Mouse (Mus musculus): ENCODE results near the gene Rpp30. TPM values are rescaled to one million over a fixed set of nuclear protein-coding genes. Genes with fewer than 3 reads are reported as not detected.

The Rpp30 gene
- polyA plus RNA-seq (2014; fragmentation: Illumina TruSeq; extraction: RNeasy Lipid Tissue Mini Kit (QIAGEN cat#74804); ENCODE audit: low read depth, low replicate concordance): 40.5 TPM

GRCm38 (mm10) chr19:36083262-36084225 lies at the start of gene Rpp30:
TSS of gene Rpp30 (plus strand) at chr19:36083716.

GRCm38 (mm10) chr19:36057231-36057811 lies 26.2 kb upstream of the Rpp30 start, which contains the start of gene Htr7:
TSS of gene Htr7 (minus strand) at chr19:36057507.

GRCm38 (mm10) chr19:36119783-36120471 lies 36.4 kb downstream of the Rpp30 start, which contains the start of gene Ankrd1:
TSS of gene Ankrd1 (minus strand) at chr19:36120099.

Other genes starting within 250 kb of the Rpp30 start
- gene Htr7, start 26.2 kb upstream of the Rpp30 start, polyA plus RNA-seq (2014; fragmentation: Illumina TruSeq; extraction: RNeasy Lipid Tissue Mini Kit (QIAGEN cat#74804); ENCODE audit: low read depth, low replicate concordance): 0.54 TPM
- 0.95 TPM for gene Ankrd1, start 36.4 kb downstream of the Rpp30 start, polyA plus RNA-seq (2014; fragmentation: Illumina TruSeq; extraction: RNeasy Lipid Tissue Mini Kit (QIAGEN cat#74804); ENCODE audit: low read depth, low replicate concordance)

All from sigmoid colon, adult 10 weeks (tissue).